Mouse (Mus musculus) gastrocnemius, postnatal 10 days (tissue): ENCODE data around the gene Hnrnph3. TPM values are rescaled to one million over a fixed set of nuclear protein-coding genes. Genes with fewer than 3 reads are reported as not detected.
"Not testable (repeated sequence)": the region's sequence is repeated elsewhere in the genome, so short reads cannot be mapped to it uniquely, and the experiment has no call there.

Experiments
- DNase-seq: peaks from one replicate; pipeline ENCODE4 v3.0.0; 2021; ENCODE audit warnings: mixed read lengths
- long read RNA-seq, 2 experiments: library from polyadenylated mRNA; stranded (forward); transcript quantifications; one replicate each; pipeline ENCODE4 v2.0.0; 2021
- total RNA-seq, 2 experiments: library from RNA; stranded (reverse); gene quantifications; 2 replicates each; pipeline ENCODE4 v1.2.3; 2021

Hnrnph3 gene
- total RNA-seq: 10 to 100 TPM; 15.9 to 24.0 TPM
- long read RNA-seq, experiment 1, transcript Hnrnph3-201 (10 exons, 2,213 nt): minor isoform, 6 of 27 reads
- long read RNA-seq, experiment 1, transcript Hnrnph3-202 (10 exons, 2,168 nt): major isoform, 7 of 27 reads
- long read RNA-seq, experiment 1, partial matches to known transcripts: 0 of 27 reads
- long read RNA-seq, experiment 1, other reads (novel, unspliced or antisense): 12 of 27 reads
- long read RNA-seq, experiment 2, transcript Hnrnph3-201 (10 exons, 2,213 nt): minor isoform, 7 of 25 reads
- long read RNA-seq, experiment 2, transcript Hnrnph3-202 (10 exons, 2,168 nt): major isoform, 10 of 25 reads
- long read RNA-seq, experiment 2, partial matches to known transcripts: 0 of 25 reads
- long read RNA-seq, experiment 2, other reads (novel, unspliced or antisense): 7 of 25 reads

- DNase-seq: peak; percentile 99
Observed at GRCm38 (mm10) chr10:63023749-63024579, at the start of gene Hnrnph3, which contains the start of gene Pbld2. TSS of gene Hnrnph3 (minus strand) at chr10:63024217. TSS of gene Pbld2 (plus strand) at chr10:63024315.

- peak; percentile 70 for DNase-seq
Observed at GRCm38 (mm10) chr10:63065988-63066387, 42.0 kb upstream of the Hnrnph3 start.

GRCm38 (mm10) chr10:63065561-63065960 lies 41.5 kb upstream of the Hnrnph3 start:
- no peak for DNase-seq

GRCm38 (mm10) chr10:63064516-63064915 lies 40.5 kb upstream of the Hnrnph3 start:
- DNase-seq: no peak

- DNase-seq: no peak
Observed at GRCm38 (mm10) chr10:63063365-63063764, 39.3 kb upstream of the Hnrnph3 start.

GRCm38 (mm10) chr10:63062696-63063095 lies 38.7 kb upstream of the Hnrnph3 start:
- no peak for DNase-seq

- DNase-seq: no peak
Observed at GRCm38 (mm10) chr10:63061266-63061665, 37.2 kb upstream of the Hnrnph3 start.

GRCm38 (mm10) chr10:63060406-63060805 lies 36.4 kb upstream of the Hnrnph3 start:
- no peak for DNase-seq

- DNase-seq: no peak
Observed at GRCm38 (mm10) chr10:63059862-63060261, 35.8 kb upstream of the Hnrnph3 start, which contains the start of gene Pbld1. TSS of gene Pbld1 (plus strand) at chr10:63060162.

GRCm38 (mm10) chr10:63056966-63057750 lies 33.1 kb upstream of the Hnrnph3 start:
- no peak for DNase-seq

GRCm38 (mm10) chr10:63054586-63054985 lies 30.6 kb upstream of the Hnrnph3 start:
- DNase-seq: no peak

- not testable (repeated sequence) for DNase-seq
Observed at GRCm38 (mm10) chr10:63054071-63054470, 30.1 kb upstream of the Hnrnph3 start.

GRCm38 (mm10) chr10:63053007-63053406 lies 29.0 kb upstream of the Hnrnph3 start:
- DNase-seq: no peak

- DNase-seq: no peak
Observed at GRCm38 (mm10) chr10:63052011-63052410, 28.0 kb upstream of the Hnrnph3 start.

- DNase-seq: no peak
Observed at GRCm38 (mm10) chr10:63051267-63051666, 27.2 kb upstream of the Hnrnph3 start.

GRCm38 (mm10) chr10:63049106-63049505 lies 25.1 kb upstream of the Hnrnph3 start:
- DNase-seq: no peak

- no peak for DNase-seq
Observed at GRCm38 (mm10) chr10:63047751-63048150, 23.7 kb upstream of the Hnrnph3 start.

GRCm38 (mm10) chr10:63043154-63043553 lies 19.1 kb upstream of the Hnrnph3 start:
- no peak for DNase-seq

- no peak for DNase-seq
Observed at GRCm38 (mm10) chr10:63039867-63040628, 16.0 kb upstream of the Hnrnph3 start.

GRCm38 (mm10) chr10:63038571-63039320 lies 14.7 kb upstream of the Hnrnph3 start:
- no peak for DNase-seq

- no peak for DNase-seq
Observed at GRCm38 (mm10) chr10:63032956-63033355, 8.9 kb upstream of the Hnrnph3 start.
